ENCODE assay signal across 28 mouse cellular contexts in the genomic region with DNA sequence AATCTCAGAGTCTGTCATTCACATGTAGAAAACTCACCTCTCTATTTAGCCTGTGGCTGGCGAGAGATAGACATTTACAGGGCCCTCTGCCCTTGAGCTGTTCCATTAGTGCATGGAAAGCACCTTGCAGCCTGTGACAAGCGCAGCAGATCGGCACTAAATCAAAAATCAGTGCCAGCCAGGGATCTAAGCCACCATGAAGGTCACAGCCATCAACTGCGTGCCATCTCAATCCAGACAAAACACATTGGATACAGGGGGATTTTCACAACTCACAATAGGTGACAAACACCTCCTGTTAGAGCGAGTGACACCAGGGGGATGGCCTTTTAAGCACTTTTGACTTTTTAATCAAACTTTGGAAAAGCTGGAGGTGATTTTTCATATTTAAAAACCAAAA. TPM values are rescaled to one million over a fixed set of nuclear protein-coding genes. Genes with fewer than 3 reads are reported as not detected.
DNase-seq lines count a peak whose midpoint lies in the region; ATAC-seq and TF ChIP-seq lines count a peak whose summit lies in the region.
"Had no signal": no experiment of that assay in that cellular context is flagged by ENCODE, and none has a peak within 500 bp of the region (broad histone marks: within the 10 kb centered on the region; RNA-seq: fewer than 3 reads in every experiment).

No protein-coding gene starts in this region.

- peak; percentile 33 to 38 for DNase-seq in cerebellum, postnatal 10 days
- DNase-seq in cerebellum, postnatal 25 days, result no peak
- peak; percentile 16 for DNase-seq in hindbrain, postnatal 0 days (ENCODE audit: low spot score)
- no peak for DNase-seq in hindbrain, embryonic 14.5 days (ENCODE audit: low spot score)
- DNase-seq in CH12.LX (ENCODE audit: extremely low read depth), result no peak
- DNase-seq in adrenal gland, postnatal 14 days, result peak; percentile 27
- DNase-seq in right cerebral cortex, adult 18-20 months, result no peak
- DNase-seq: cerebellum, adult 11-12 months; cerebellum, postnatal 36 days; kidney, adult 8-10 months; kidney, postnatal 4 days; liver, embryonic 13.5 days; lung, adult 18-20 months; lung, postnatal 4 days; retina, postnatal 1 day; right cerebral cortex, postnatal 25 days; thymus, postnatal 4 days had no signal

- no peak for TF ChIP-seq POLR2A in CH12.LX (IDR thresholded peaks at IDR 0.05; ENCODE audit: low read depth, low read length)

- H3K4me3 ChIP-seq in hindbrain, postnatal 0 days (ENCODE audit: low read length), result no peak overlapping the region
- H3K4me3 ChIP-seq in hindbrain, embryonic 14.5 days (replicated peaks; ENCODE audit: low read length), result no peak overlapping the region
- H3K4me3 ChIP-seq in CH12.LX (replicated peaks in 1 of 3; ENCODE audit: low read depth in 2 of 3, low read length in 2 of 3, poor library complexity in 1 of 3), result no peak overlapping the region
- H3K4me3 ChIP-seq: forebrain, embryonic 13.5 days; heart, embryonic 10.5 days; heart, embryonic 15.5 days; limb, embryonic 10.5 days; limb, embryonic 15.5 days; liver, embryonic 13.5 days; megakaryocyte, embryonic 14.5 days; neural tube, embryonic 15.5 days had no signal

- in situ Hi-C loops in CH12.LX (cut with MboI; ENCODE audit: low pct_ligation_motif_present, low pct_unique_long_range_greater_than_20kb, low sequenced_read_pairs), result loop anchor here (10.0 kb wide), 1 partner anchor 375 kb away; no protein-coding TSS in a partner anchor

- ATAC-seq in hindbrain, postnatal 0 days, result no peak
- ATAC-seq in hindbrain, embryonic 14.5 days (ENCODE audit: low FRiP score), result no peak
- ATAC-seq in frontal cortex, adult (ENCODE audit: low TSS enrichment), result no peak
- ATAC-seq: forebrain, embryonic 13.5 days; intestine, embryonic 16.5 days; lung, postnatal 0 days had no signal

- H3K27ac ChIP-seq in hindbrain, postnatal 0 days, result no peak overlapping the region
- H3K27ac ChIP-seq in hindbrain, embryonic 14.5 days, result no peak overlapping the region
- no peak overlapping the region for H3K27ac ChIP-seq in CH12.LX (ENCODE audit: insufficient read depth, low read depth)
- H3K27ac ChIP-seq: forebrain, embryonic 13.5 days; heart, embryonic 10.5 days; heart, embryonic 15.5 days; kidney, postnatal 0 days; limb, embryonic 10.5 days; limb, embryonic 15.5 days; liver, embryonic 13.5 days; neural tube, embryonic 15.5 days had no signal

- no peaks in the 10 kb centered on the region for H3K4me1 ChIP-seq in hindbrain, postnatal 0 days (ENCODE audit: insufficient read depth, low read length)
- no peaks in the 10 kb centered on the region for H3K4me1 ChIP-seq in hindbrain, embryonic 14.5 days (replicated peaks; ENCODE audit: control insufficient read depth, insufficient read depth, low read length)
- H3K4me1 ChIP-seq in CH12.LX (ENCODE audit: control insufficient read depth in 1 of 2, insufficient read depth in 2 of 2), result peaks cover 0 to 16% of the 10 kb centered on the region in 2 experiments; a peak in 1 of 4 replicates
- H3K4me1 ChIP-seq: forebrain, embryonic 13.5 days; heart, embryonic 10.5 days; heart, embryonic 15.5 days; limb, embryonic 10.5 days; limb, embryonic 15.5 days; liver, embryonic 13.5 days; neural tube, embryonic 15.5 days had no signal

- H3K27me3 ChIP-seq in hindbrain, postnatal 0 days (ENCODE audit: insufficient read depth, low read length), result peaks cover 4% of the 10 kb centered on the region; the same call in 1 of the 2 replicates
- H3K27me3 ChIP-seq in hindbrain, embryonic 14.5 days (ENCODE audit: control insufficient read depth, insufficient read depth, low read length), result peaks cover 17% of the 10 kb centered on the region; the same call in 1 of the 2 replicates
- H3K27me3 ChIP-seq in CH12.LX (replicated peaks), result no peaks in the 10 kb centered on the region
- H3K27me3 ChIP-seq: limb, embryonic 15.5 days had no signal

- H3K9ac ChIP-seq in hindbrain, postnatal 0 days (replicated peaks; ENCODE audit: low read length), result no peak overlapping the region
- no peak overlapping the region for H3K9ac ChIP-seq in hindbrain, embryonic 14.5 days
- H3K9ac ChIP-seq in CH12.LX (ENCODE audit: insufficient read depth, low read depth), result no peak overlapping the region; the same call in 1 of the 2 replicates
- H3K9ac ChIP-seq: forebrain, embryonic 13.5 days; heart, embryonic 15.5 days; limb, embryonic 15.5 days; liver, embryonic 13.5 days; neural tube, embryonic 15.5 days had no signal

- no peak for TF ChIP-seq EP300 in CH12.LX (IDR thresholded peaks at IDR 0.05; ENCODE audit: low read length)

- no peaks in the 10 kb centered on the region for H3K36me3 ChIP-seq in hindbrain, postnatal 0 days (ENCODE audit: insufficient read depth, low read length)
- no peaks in the 10 kb centered on the region for H3K36me3 ChIP-seq in hindbrain, embryonic 14.5 days (replicated peaks; ENCODE audit: control insufficient read depth, insufficient read depth)
- no peaks in the 10 kb centered on the region for H3K36me3 ChIP-seq in CH12.LX (replicated peaks in 1 of 2; ENCODE audit: control insufficient read depth in 1 of 2, insufficient read depth in 1 of 2, low read length in 1 of 2)
- H3K36me3 ChIP-seq: heart, embryonic 10.5 days; heart, embryonic 15.5 days; limb, embryonic 10.5 days; limb, embryonic 15.5 days; liver, embryonic 13.5 days; neural tube, embryonic 15.5 days had no signal

- H3K79me2 ChIP-seq in CH12.LX (replicated peaks; ENCODE audit: control insufficient read depth, extremely low read depth, insufficient read depth, poor library complexity, severe bottlenecking), result no peaks in the 10 kb centered on the region

- WGBS in hindbrain, postnatal 0 days, result 57% methylated on average over 5 of the region's 5 CpGs
- 54% methylated on average over 5 of the region's 5 CpGs for WGBS in hindbrain, embryonic 14.5 days

- no peak for TF ChIP-seq CTCF in hindbrain, postnatal 0 days (IDR thresholded peaks at IDR 0.05; ENCODE audit: low read depth)
- no peak for TF ChIP-seq CTCF in CH12.LX (conservative IDR thresholded peaks at IDR 0.05 in 1 of 2, IDR thresholded peaks at IDR 0.05 in 1 of 2; ENCODE audit: low read depth in 2 of 2, low read length in 2 of 2)

- no peak overlapping the region for H3K4me2 ChIP-seq in hindbrain, postnatal 0 days (ENCODE audit: low read depth, low read length)
- H3K4me2 ChIP-seq in hindbrain, embryonic 14.5 days (replicated peaks), result no peak overlapping the region
- H3K4me2 ChIP-seq in CH12.LX (ENCODE audit: insufficient read depth, low read depth, poor library complexity, severe bottlenecking), result peak overlapping the region; percentile 4; the same call in 1 of the 2 replicates
- H3K4me2 ChIP-seq: forebrain, embryonic 13.5 days; heart, embryonic 15.5 days; limb, embryonic 15.5 days; liver, embryonic 13.5 days; neural tube, embryonic 15.5 days had no signal

- H3K9me3 ChIP-seq in hindbrain, postnatal 0 days (ENCODE audit: low read length), result no peaks in the 10 kb centered on the region
- H3K9me3 ChIP-seq in hindbrain, embryonic 14.5 days (ENCODE audit: control insufficient read depth, low read length), result no peaks in the 10 kb centered on the region
- no peaks in the 10 kb centered on the region for H3K9me3 ChIP-seq in CH12.LX (replicated peaks; ENCODE audit: low read length)
- H3K9me3 ChIP-seq: forebrain, embryonic 13.5 days; heart, embryonic 10.5 days; heart, embryonic 15.5 days; limb, embryonic 10.5 days; limb, embryonic 15.5 days; liver, embryonic 13.5 days; megakaryocyte, embryonic 14.5 days; neural tube, embryonic 15.5 days had no signal

- dilution Hi-C loops in CH12.LX (cut with MboI; ENCODE audit: extremely low pct_ligation_motif_present, extremely low pct_unique_long_range_greater_than_20kb, low sequenced_read_pairs), result no loop called here

- no peak for TF ChIP-seq RAD21 in CH12.LX (IDR thresholded peaks at IDR 0.05; ENCODE audit: low read depth, low read length)

TF ChIP-seq in CH12.LX, 34 proteins besides CTCF, POLR2A, EP300 and RAD21:
- TF ChIP-seq ZC3H11A (IDR thresholded peaks at IDR 0.05; ENCODE audit: low read depth, low read length), result no peak
- TF ChIP-seq SIN3A (IDR thresholded peaks at IDR 0.05; ENCODE audit: low read length), result no peak
- no peak for TF ChIP-seq ETS1 (conservative IDR thresholded peaks at IDR 0.05; ENCODE audit: low read depth, low read length)
- no peak for TF ChIP-seq SMC3 (IDR thresholded peaks at IDR 0.05; ENCODE audit: low read depth, low read length)
- no peak for TF ChIP-seq HCFC1 (IDR thresholded peaks at IDR 0.05; ENCODE audit: low read depth, low read length)
- no peak for TF ChIP-seq ZKSCAN1 (IDR thresholded peaks at IDR 0.05; ENCODE audit: borderline replicate concordance, low read depth, low read length)
- no peak for TF ChIP-seq GABPA (IDR thresholded peaks at IDR 0.05; ENCODE audit: insufficient replicate concordance, low read depth, low read length)
- no peak for TF ChIP-seq BHLHE40 (IDR thresholded peaks at IDR 0.05; ENCODE audit: low read depth, low read length)
- TF ChIP-seq NELFE (IDR thresholded peaks at IDR 0.05; ENCODE audit: low read depth, low read length), result no peak
- no peak for TF ChIP-seq TCF12 (IDR thresholded peaks at IDR 0.05; ENCODE audit: low read depth, low read length)
- no peak for TF ChIP-seq CHD1 (IDR thresholded peaks at IDR 0.05; ENCODE audit: low read depth, low read length)
- TF ChIP-seq KAT2A (IDR thresholded peaks at IDR 0.05; ENCODE audit: insufficient replicate concordance, low read length), result no peak
- TF ChIP-seq ZMIZ1 (IDR thresholded peaks at IDR 0.05; ENCODE audit: low read depth, low read length), result no peak
- no peak for TF ChIP-seq USF2 (conservative IDR thresholded peaks at IDR 0.05; ENCODE audit: low read depth, low read length)
- no peak for TF ChIP-seq NRF1 (IDR thresholded peaks at IDR 0.05; ENCODE audit: low read depth, low read length)
- TF ChIP-seq MAFK (IDR thresholded peaks at IDR 0.05; ENCODE audit: insufficient replicate concordance, low read length), result no peak

RNA-seq across cellular contexts. Expression of gene Wdr41, which starts 36.0 kb away (rescaled TPM):
- 22.2 and 23.7 TPM in 2 replicates for total RNA-seq in hindbrain, postnatal 0 days (2014; rRNA removed)
- polyA plus RNA-seq in hindbrain, postnatal 0 days (2015; fragmentation: Nextera tagmentation; extraction: Ambion mirVana), result 24.8 and 26.6 TPM in 2 replicates
- polyA plus RNA-seq in hindbrain, embryonic 14.5 days (2014; fragmentation: Nextera tagmentation; extraction: Ambion mirVana), result 29.6 and 31.3 TPM in 2 replicates
- total RNA-seq in CH12.LX (2012; rRNA removed) (5.0 and 5.9 TPM in 2 replicates), CH12.LX (2014; rRNA removed) (10.0 and 10.7 TPM in 2 replicates)
- 10.3 and 12.7 TPM in 2 replicates for polyA plus RNA-seq in CH12.LX (2012; ENCODE audit: insufficient read length, low read depth)
- 17.2 and 19.5 TPM in 2 replicates for total RNA-seq in adrenal gland, postnatal 14 days (2021)

Comparison
In these comparisons a context has a peak if more than half of its experiments do, and no peak if none do; other contexts are left out.
1. DNase-seq: peak in cerebellum, postnatal 10 days (2 of 2), hindbrain, postnatal 0 days (single experiment) and adrenal gland, postnatal 14 days (single experiment); none in cerebellum, postnatal 25 days (0 of 2), hindbrain, embryonic 14.5 days (single experiment), CH12.LX (single experiment) and right cerebral cortex, adult 18-20 months (single experiment).